In the genomic region with DNA sequence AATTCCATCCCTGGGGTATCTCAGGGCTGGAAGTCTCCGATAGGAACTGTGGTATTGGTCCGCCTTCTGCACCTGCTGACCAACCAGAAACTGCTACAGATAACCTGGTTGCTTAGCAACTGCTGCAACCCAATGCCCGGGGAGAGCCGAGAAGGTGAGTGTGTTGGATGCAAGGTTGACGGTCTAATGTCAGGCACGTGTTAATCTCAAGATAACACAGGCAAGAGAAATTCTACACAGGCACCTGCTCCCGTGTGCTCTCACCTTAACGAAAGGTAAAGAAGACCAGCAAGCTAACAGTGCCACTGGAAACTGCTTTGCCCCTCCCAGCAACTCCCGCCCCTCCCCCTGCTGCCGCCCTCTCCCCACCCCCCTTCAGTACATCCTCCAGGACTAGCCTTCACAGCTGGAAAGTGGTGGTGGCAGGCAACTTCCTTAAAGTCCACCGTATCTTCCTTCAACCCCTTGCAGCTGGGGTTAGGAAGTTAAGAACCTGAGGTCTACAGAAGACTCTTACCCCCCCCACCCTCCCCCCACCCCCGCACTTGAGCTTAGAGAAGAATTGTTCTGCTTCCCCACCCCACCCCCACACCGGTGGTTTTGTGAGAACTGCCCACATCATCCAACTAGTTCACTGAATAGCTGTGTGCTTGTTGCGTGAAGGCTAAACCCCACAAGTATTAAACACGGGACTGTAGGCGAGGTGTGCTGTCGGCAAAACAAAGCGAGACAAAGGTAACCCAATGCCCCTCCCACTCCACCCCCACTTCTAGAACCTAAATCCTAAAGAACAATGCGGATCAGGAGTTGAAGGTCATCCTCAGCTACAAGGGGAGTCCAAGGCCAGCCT, we compare ENCODE assay signal across 9 mouse cellular contexts. TPM values are rescaled to one million over a fixed set of nuclear protein-coding genes. Genes with fewer than 3 reads are reported as not detected.
DNase-seq lines count a peak whose midpoint lies in the region; ATAC-seq lines count a peak whose summit lies in the region.
"Had no signal": no experiment of that assay in that cellular context is flagged by ENCODE, and none has a peak within 500 bp of the region (broad histone marks: within the 10 kb centered on the region; RNA-seq: fewer than 3 reads in every experiment).

No protein-coding gene starts in this region.

- no peaks in the 10 kb centered on the region for H3K36me3 ChIP-seq in kidney, embryonic 16.5 days (ENCODE audit: insufficient read depth, low read length)
- no peaks in the 10 kb centered on the region for H3K36me3 ChIP-seq in hindbrain, embryonic 10.5 days
- no peaks in the 10 kb centered on the region for H3K36me3 ChIP-seq in midbrain, embryonic 10.5 days

- no peaks in the 10 kb centered on the region for H3K9me3 ChIP-seq in kidney, embryonic 16.5 days (ENCODE audit: low read length)
- no peaks in the 10 kb centered on the region for H3K9me3 ChIP-seq in hindbrain, embryonic 10.5 days
- H3K9me3 ChIP-seq in midbrain, embryonic 10.5 days (replicated peaks): no peaks in the 10 kb centered on the region

- H3K4me1 ChIP-seq in kidney, embryonic 16.5 days (ENCODE audit: insufficient read depth, low read length): peaks cover 21% of the 10 kb centered on the region; the same call in 1 of the 2 replicates
- H3K4me1 ChIP-seq in hindbrain, embryonic 10.5 days (replicated peaks): peaks cover 28% of the 10 kb centered on the region
- peaks cover 25% of the 10 kb centered on the region for H3K4me1 ChIP-seq in midbrain, embryonic 10.5 days

- no peak for ATAC-seq in kidney, embryonic 16.5 days (ENCODE audit: low FRiP score, low TSS enrichment)
- ATAC-seq in frontal cortex, adult (ENCODE audit: low TSS enrichment): no peak

- H3K27me3 ChIP-seq in kidney, embryonic 16.5 days (ENCODE audit: insufficient read depth, low read length): no peaks in the 10 kb centered on the region
- H3K27me3 ChIP-seq in hindbrain, embryonic 10.5 days (ENCODE audit: insufficient read depth, poor library complexity, severe bottlenecking): no peaks in the 10 kb centered on the region
- 0 out of 2 replicates have a peak, but pooled peaks cover 3% of the 10 kb centered on the region for H3K27me3 ChIP-seq in midbrain, embryonic 10.5 days (ENCODE audit: low read depth, poor library complexity, severe bottlenecking)

- no peak for DNase-seq in kidney, adult 18-20 months
- peak; percentile 82 for DNase-seq in MEL-GATA-1-ER (ENCODE audit: extremely low read depth, low read depth)
- no peak for DNase-seq in hindbrain, embryonic 10.5 days (ENCODE audit: low spot score)
- DNase-seq in midbrain, embryonic 10.5 days (ENCODE audit: low spot score): no peak
- DNase-seq in right cerebral cortex, adult 18-20 months: no peak
- no peak for DNase-seq in layer of hippocampus, postnatal 36 days

- no peak overlapping the region for H3K9ac ChIP-seq in kidney, embryonic 16.5 days (replicated peaks; ENCODE audit: low read length)

- 23% methylated on average over 19 of the region's 19 CpGs for WGBS in kidney, embryonic 16.5 days
- WGBS in hindbrain, embryonic 10.5 days: 15% methylated on average over 19 of the region's 19 CpGs
- WGBS in midbrain, embryonic 10.5 days: 17% methylated on average over 19 of the region's 19 CpGs

- no peak overlapping the region for H3K4me3 ChIP-seq in kidney, embryonic 16.5 days (ENCODE audit: low read length)
- H3K4me3 ChIP-seq in hindbrain, embryonic 10.5 days: peak overlapping the region; percentile 18; the same call in 1 of the 2 replicates
- peak overlapping the region; percentile 29; the same call in 1 of the 2 replicates for H3K4me3 ChIP-seq in midbrain, embryonic 10.5 days
- H3K4me3 ChIP-seq: myocyte had no signal

- peak overlapping the region; percentile 47 for H3K4me2 ChIP-seq in kidney, embryonic 16.5 days (replicated peaks; ENCODE audit: low read depth, low read length)

- peak overlapping the region; percentile 27; the same call in 1 of the 2 replicates for H3K27ac ChIP-seq in kidney, embryonic 16.5 days (ENCODE audit: low read length)
- peak overlapping the region; percentile 53; the same call in 1 of the 2 replicates for H3K27ac ChIP-seq in hindbrain, embryonic 10.5 days
- H3K27ac ChIP-seq in midbrain, embryonic 10.5 days (replicated peaks): no peak overlapping the region

RNA-seq across cellular contexts. Expression of a gene that starts 44.1 kb away (rescaled TPM):
- polyA plus RNA-seq in kidney, embryonic 16.5 days (2015; fragmentation: Nextera tagmentation; extraction: Ambion mirVana): 57.3 and 58.0 TPM in 2 replicates
- 62.8 and 73.2 TPM in 2 replicates for polyA plus RNA-seq in hindbrain, embryonic 10.5 days (2016; fragmentation: Nextera tagmentation; extraction: Ambion mirVana)
- polyA plus RNA-seq in midbrain, embryonic 10.5 days (2016; fragmentation: Nextera tagmentation; extraction: Ambion mirVana): 66.6 and 68.3 TPM in 2 replicates
- 10 to 100 TPM; 26.2 to 27.2 TPM for total RNA-seq in layer of hippocampus, postnatal 36 days (2021)
